Mouse (Mus musculus): ENCODE results near the gene Ranbp9. TPM values are rescaled to one million over a fixed set of nuclear protein-coding genes. Genes with fewer than 3 reads are reported as not detected.
A peak's percentile ranks its signal among the peaks of the same experiment; 100 is the strongest.

The Ranbp9 gene
- total RNA-seq (2021), result 10 to 100 TPM; 66.8 to 76.9 TPM
- long read RNA-seq, experiment 1, transcript Ranbp9-201 (14 exons, 3,371 nt), result major isoform, 21 of 38 reads
- long read RNA-seq, experiment 1, partial matches to known transcripts, result 9 of 38 reads
- long read RNA-seq, experiment 1, other reads (novel, unspliced or antisense), result 8 of 38 reads
- long read RNA-seq, experiment 2, transcript Ranbp9-201 (14 exons, 3,371 nt), result major isoform, 12 of 16 reads
- long read RNA-seq, experiment 2, partial matches to known transcripts, result 2 of 16 reads
- long read RNA-seq, experiment 2, other reads (novel, unspliced or antisense), result 2 of 16 reads

DNA sequence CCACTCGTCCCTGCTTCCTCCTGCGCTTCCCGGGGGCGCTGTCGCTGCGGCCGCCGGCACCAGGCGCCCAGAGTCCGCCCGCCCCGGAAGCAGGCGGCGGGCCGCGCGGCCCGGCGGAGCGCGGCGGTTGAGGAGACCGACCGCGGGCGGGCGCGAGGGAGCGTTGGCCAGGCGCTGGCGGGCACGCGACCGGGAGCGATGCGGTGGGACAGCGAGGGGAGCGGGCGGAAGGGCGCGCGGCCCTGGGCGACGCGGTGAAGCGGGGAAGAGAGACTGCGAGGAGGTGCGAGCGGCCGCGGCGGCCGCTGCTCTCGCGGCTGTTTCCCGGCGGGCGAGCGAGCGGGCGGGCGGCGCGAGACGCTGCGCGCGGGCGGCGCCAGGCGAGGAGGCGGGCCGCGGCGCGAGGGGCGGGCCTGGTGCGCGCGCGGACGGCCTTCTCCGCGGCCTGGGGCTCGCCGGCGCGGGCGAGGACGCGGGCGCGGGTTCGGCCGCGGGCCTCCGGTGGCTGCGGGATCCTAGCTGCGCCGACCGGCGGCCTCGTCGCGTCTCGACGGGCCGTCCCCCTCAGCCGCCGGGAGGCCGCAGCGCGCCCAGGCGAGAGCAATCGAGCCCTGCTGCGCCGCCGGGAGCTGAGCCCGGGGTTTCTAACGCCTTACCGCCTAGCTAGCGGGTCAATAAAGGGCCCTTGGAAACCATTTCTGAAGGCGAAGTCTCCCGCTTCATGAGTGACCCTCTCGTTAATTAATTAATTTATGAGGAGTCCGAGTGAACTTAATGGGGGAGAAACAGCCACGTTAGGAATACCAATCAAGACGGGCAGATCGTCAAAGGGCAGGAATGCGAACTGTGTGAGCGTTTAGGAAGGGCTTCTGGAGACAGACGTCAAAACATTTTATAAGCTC lies at the start of gene Ranbp9:
TSS of gene Ranbp9 (minus strand) at position 326 of the 902 bp plus-strand sequence.
- DNase-seq, result peak; percentile 82 to 91

DNA sequence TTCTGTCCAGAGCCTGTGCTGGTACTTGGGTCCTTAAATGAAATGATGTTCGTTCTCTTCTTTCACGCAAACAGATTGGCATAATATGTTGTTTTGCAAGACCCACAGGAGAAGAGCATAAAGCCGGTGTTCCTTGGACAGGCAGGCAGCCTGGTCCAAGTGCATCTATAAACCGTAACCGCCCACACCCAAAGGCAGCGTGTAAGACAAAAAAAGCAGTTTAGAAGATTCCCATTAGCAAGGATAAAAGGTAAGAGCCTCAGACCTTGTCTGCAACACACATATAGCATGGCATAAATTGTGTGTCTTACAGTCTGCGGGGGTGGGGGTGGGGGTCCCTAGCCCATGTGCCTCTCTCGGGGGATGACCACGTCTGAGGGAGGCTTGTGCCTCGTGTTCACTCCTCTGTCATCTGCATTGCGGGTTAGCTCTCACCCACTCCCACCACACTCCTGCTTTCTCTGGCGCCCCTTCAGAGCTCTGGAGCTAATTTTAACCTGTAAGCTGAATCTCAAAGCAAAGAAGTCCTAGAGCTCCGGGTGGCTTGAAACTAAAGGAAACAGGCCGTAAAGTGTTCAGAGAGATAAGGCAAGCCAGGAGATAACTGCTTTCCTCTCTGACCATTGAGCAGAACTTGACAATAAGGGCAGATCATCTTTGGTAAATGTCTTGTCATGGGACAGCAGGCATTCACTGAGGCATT lies 49.2 kb upstream of the Ranbp9 start:
- no peak for DNase-seq

DNA sequence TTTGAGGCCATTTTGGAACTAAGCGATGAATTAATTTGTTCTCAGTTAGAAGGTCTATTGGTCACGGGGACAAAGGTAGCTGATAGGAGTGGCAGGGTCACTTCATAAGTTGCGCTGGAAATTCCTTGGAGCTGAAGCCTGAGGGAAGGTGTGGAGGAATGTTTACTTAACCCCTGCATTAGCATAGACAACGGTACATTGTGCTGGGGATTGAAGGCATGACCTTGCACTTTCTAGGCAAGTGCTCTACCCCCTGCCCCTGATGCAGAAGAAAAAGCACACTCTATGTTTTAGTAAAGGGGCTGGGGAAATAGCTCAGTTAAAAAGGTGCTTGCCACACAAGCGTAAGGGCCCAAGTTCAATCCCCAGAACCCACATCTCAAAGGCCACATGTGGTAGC lies 45.2 kb upstream of the Ranbp9 start:
- DNase-seq, result no peak

DNA sequence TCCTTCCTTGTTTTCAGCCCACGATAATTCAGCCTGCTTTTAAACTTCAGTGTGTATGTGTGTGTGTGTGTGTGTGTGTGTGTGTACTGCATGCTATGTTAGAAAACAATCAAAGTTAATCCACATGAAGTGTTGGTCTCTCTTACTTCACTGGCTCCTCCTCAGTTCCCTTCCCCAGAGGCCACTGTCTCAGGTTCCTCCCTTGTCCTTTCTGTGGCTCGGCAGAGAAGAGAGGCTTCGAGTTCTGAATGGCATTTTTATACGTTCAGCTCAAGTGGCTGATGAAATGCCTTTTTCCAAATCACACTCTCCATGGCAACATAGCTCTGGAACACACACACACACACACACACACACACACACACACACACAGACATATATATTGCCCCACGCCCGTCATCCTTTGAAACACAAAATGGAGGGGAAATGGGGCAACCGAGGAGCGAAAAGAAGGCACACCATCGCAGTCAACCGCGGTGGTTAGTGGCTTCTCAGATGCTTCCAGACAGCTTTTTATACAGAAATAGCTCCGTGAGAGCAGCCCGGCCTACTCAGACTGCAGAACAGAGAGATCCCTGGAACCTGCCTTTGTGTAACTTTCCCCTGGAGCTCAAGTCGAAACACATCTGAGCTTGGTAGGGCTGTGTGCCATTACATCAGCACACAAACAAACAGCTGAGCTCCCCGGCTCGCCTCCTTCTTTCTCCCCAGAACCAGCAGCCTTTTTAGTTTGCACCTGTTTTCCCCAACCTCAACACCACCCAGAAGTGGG lies 44.5 kb upstream of the Ranbp9 start:
- no peak for DNase-seq

DNA sequence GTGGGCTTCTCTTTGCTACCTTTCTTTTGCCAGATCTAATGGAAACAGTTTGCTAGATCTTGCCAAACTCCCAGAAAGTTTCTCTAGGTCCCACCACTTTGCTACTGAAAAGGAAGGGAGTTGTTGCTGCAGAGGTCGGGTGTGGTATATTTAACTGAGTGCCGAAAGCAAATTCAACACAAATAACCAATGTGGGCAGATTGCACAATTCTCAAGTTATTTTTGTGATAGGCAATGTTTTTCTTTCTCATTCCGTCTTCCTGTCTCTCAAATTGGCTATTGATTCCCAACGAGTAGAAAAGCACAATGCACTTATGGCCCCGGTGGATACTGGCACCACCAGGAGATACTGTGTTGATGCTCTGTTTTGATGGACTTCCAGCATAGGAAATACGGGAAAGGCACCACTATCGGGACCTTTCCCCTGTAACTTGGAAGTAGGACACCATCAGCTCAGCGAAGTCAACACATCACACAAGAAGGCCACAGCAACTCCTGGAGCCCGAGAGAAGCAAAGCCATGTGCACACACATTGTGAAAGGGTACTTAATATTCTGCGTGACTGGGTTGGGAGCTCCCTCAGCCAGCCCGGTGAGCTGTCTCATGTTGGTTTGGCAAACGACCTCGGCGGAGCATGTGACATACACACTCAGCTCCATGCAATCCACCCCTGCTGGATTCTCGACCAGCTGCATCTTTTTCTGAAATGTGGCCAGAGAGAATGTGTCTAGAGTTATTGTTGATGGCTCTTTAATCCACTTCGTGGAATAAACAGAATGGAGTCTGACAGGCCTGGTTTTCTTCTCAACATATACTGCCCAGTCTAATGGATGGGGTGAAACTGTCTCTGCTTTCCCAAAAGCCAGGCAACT lies 43.6 kb upstream of the Ranbp9 start:
- peak; percentile 62 to 75 for DNase-seq

DNA sequence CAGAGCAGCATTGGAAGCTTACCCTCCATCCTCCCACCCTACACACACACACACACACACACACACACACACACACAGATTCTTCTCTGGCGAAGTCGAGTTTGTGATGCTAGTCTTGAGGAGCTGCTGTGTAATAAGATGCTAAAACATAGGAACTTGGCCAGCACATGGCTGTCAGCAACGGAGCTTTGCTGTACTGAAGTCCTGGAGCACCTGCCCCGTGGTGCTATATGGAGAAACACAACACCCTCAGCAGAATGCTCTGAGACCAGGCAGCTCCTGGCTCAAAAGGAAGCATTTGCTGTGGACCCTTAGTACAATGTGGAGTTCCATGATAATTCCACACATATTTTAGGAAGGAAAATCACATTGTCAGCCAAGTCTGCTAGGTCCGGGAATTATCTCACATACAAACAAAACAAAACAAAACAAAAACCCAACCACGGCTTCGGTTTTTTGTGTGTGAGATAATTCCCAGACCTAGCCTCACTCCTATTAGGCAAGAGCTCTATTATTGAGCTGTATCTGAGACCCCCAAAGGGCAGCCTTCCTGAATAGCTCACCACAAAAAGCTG lies 42.9 kb upstream of the Ranbp9 start:
- no peak for DNase-seq

DNA sequence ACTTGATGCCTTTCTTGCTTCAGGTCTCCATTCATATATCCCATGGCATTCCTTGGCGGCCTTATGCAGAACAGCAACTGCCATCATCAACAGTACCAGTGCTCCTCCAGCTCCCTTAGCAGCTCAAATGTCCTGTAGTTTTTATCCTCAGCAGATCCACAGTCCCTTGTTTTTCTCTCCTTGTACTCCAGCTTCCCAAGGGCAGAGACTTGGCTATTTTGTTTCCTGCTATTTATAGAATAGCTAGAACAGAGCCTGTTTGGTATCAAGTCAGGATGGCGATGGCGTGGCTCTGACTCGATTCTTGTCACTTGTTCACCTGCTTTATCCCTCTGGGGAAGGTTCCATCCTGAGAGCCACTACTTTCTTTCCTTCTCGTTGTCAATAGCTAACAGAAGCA lies 40.9 kb upstream of the Ranbp9 start:
- DNase-seq, result no peak

DNA sequence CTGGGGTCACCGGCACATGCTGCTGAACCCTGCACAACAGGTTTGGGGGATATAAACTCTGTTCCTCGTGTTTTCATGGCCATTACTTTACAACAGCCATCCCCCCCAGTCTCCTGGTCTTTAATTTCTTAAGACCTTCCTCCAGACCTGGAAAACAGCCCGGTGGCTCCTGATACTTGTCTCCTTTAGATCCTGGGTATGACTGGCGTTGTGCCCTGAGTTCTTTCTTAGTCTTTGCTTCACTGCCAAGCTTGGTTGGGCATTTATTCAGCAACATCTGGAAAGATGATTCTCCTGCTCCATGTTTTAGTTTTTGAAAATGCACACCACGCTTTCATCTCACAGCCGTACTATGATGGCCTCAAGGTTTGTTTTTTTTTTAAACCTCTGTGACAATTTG lies 38.2 kb upstream of the Ranbp9 start:
- no peak for DNase-seq

DNA sequence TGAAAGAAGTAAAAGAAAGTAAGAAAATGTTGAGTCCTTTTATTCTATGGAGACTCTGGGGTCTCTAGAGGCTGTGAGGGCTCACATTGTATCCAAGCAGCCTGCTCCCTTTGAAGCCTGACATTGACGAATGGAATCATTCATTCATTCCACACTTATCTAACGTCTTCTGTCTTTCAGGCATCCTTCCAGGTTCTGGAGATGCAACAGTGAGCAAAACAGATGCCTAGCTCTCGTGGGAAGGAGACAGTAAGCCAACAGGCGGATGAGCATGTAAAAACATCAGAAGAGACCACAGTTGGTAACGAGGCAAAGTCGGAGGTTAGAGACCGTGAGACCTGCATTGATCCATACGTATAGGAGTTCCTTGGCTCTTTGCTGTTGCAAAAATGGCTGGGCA lies 36.3 kb upstream of the Ranbp9 start:
- no peak for DNase-seq

DNA sequence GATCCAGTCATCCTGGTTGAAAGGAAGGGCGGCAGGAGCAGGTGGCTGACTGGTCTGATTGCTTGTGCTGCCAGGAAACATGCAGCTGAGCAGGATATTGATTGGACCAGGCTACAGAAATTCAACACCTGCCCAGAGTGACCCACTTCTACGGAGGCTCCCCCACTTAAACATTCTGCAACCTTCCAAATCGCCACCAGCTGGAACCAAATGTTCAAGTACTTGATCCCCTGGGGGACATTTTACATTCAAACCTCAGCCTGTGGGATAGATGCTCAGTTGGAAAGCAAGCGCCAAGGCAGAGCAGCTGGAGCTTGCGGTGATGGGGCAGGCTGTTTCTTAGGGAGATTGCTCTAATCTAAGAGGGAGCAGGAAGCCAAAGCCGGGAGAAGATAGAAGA lies 35.8 kb upstream of the Ranbp9 start:
- DNase-seq, result no peak

DNA sequence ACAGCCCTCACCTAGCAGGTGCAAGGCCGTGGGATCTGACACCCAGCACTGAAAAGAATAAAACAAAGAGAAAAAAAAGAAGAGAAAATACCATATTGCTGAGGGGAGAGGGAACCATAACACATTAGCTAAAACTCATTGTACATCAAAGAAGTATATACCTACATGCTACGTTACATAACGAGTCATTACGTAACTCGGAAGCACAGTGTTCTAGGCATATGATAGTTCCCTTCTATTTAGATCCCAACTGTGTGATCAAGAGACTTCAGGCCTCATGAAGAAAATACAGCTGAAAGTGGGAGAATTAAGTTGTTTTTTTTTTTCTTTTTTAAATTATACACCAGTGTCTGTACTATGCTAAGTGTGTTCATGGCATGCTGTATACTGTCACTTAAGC lies 35.0 kb upstream of the Ranbp9 start:
- DNase-seq, result no peak

DNA sequence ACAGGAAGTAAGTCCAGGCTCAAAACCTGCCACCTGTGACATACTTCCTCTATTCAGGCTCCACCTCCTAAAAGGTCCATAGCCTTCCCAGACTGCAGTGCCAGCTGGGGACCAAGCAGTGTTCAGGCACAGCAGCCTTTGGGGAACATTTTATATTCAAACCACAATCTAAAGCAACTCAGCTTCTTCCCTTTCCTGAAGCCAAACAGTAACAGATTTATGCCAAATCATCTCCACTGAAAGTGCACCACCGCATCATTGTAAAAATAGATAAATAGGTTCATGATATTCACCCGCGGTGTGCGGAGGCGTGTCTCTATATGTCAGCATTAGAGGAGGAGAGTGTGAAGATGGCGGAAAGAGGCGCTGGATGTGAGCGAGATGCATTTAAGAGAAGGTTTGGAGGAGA lies 33.9 kb upstream of the Ranbp9 start:
- DNase-seq, result no peak

DNA sequence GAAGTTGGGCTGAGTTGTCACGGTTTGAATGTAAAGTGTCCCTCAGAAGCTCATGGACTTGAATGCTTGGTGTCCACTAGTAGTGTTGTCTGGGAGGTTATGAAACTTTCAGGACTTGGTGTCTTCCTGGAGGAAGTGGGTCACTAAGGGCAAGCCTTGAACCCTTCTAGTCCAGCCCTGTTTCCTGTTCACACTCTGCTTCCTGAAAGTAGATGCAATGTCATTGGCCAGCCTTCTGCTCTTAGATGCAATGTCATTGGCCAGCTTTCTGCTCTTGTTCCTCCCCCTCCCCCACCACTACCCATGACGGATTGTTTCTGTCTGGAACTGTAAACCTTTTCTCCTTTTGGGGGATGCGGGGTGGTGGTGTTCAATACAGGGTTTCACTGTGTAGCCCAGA lies 31.7 kb upstream of the Ranbp9 start:
- DNase-seq, result no peak

DNA sequence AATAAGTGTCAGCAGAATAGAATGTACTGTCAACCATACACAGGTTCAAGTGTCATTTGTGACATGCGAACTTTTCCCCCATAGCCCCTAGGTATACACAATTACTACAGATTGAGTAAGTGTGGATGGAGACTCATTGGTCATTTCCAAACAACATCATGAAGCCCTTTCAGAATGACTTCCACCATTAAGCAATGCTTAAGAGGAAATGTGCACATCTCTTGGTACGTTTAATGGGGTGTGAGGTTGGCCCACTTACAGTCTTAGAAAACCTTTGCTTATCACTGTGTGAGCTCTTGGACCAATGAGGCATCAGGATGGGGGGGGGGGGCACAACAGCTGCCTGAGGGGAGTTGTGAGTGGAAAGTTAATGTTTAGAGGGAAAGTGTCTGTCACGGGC lies 24.7 kb upstream of the Ranbp9 start:
- DNase-seq, result no peak

DNA sequence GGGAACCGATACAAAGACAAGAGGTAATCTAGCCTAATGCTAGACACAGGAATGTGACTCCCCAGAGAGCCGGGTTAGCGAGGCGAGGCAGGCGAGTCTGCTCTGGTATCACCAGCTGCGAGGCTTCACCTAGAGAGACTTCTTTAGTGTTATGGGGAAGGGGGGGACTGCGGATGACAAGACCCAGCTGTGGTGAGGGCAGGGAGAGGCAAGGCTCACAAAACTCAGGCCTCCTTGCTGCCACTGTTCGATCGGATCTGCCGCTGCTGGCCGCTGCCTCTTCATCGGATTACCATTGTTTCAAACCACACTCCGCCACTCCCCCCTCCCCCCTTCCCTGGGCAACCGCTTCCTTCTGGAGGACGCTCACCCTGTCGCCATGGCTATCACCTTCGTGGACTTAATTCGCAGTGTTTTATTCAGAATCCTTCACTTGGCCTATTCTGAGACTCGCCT lies 22.3 kb upstream of the Ranbp9 start:
- DNase-seq, result peak; percentile 18 to 32

DNA sequence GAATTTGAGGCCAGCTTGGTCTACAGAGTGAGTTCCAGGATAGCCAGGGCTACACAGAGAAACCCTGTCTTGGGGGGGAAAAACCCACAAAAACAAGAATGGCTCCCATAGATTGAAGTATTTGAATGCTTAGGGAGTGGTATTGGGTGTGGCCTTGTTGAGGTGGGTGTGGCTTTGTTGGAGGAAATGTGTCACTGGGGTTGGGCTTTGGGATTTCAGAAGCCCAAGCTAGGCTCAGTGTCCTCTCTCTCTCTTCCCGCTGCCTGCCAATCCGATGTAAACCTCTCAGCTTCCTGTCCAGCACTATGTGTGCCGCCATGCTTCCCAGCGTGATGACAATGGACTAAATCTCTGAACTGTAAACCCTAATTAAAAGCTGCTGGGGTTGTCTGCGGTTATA lies 20.5 kb upstream of the Ranbp9 start:
- no peak for DNase-seq

DNA sequence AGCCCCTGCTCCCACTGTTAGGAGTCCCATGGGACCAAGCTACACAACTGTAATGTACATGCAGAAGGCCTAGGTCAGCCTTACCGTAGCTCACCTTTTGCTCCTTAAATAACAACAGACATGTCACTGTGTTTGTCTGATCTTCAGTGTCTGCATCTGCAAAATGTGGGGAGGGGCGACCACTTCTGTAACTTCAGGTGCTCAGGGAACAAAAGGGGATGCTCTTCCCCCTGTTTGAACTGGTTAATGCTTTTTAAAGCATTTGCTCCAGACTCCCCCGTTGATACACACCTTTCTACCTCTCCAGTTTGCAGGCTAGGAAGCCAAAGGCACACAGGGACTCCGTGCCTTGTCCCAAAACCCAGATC lies 19.4 kb upstream of the Ranbp9 start:
- no peak for DNase-seq

DNA sequence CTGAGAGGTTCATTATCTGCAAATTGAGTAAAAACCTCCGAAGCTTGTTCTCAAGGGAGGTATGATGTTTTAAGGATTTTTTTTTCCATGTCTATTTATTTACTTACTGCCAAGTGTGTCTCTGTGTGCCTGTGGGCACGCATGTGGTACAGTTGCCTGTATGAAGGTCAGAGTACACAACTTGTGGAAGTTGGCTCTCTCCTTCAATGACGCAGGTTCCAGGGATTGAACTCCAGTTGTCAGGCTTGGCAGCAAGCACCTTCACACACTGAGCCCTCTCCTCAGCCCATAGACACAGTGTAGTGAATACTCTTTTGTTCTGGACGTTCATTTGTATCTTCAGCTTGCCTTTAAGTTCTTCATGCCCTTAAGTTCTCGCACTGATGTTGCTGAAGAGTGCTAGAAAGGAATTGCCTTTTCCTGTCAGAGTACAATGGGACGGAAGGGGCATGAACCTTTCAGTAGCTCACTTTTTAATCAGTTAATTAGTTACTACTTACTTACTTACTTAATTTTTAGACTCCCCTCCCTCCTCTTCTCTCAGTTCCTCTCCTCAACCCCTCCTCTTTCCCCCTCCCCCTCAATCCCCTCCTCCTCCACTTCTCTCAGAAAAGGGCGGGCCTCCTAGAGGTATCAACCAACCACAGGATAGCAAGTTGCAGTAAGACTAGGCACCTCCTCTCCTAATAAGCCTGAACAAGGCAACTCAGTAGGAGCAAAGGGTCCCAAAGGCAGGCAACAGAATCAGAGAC lies 18.8 kb upstream of the Ranbp9 start:
- DNase-seq, result no peak

DNA sequence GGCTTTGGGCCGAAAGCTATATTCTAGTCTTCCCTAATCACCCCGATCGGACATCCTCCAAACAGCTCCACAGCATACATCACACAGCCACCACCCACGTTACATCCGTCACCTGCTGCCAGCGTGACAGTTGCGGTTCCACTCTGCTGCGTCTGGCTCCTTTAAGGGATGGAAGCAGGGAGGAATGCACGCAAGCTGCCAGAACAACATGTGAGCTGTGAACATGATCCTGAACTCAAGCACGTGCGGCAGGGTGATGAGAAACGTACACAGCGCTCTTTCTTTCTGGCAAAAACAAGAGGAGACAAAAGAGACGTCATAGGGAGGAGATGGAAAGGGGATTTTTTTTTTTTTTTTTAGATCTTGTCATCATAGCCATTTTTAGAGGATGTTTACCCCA lies 17.8 kb upstream of the Ranbp9 start:
- no peak for DNase-seq

DNA sequence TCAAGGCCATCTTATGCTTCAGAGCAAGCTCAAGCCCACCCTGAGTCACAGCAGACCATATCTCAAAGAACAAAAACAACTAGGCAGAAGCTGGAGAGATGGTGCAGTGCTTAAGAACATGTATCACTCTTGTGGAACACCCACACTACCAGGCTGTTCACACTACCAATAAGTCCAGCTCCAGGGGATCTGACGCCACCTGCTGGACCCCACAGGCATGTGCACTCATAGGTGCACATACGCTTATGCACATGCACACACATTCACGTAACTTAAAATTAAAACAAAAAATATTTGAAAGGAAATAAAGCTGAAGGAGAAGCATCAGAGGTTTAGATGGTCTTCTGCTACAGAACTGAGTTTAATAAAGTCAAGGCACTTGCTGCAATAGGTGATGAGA lies 16.7 kb upstream of the Ranbp9 start:
- no peak for DNase-seq
